Mouse (Mus musculus) liver, embryonic 16.5 days (tissue): ENCODE results near the gene Crat. TPM values are rescaled to one million over a fixed set of nuclear protein-coding genes. Genes with fewer than 3 reads are reported as not detected.
A peak's percentile ranks its signal among the peaks of the same experiment; 100 is the strongest.

ENCODE experiments used
- ATAC-seq: fragments of 200-750 bp; cut with Nextera tagmentation; 2 replicates; pipeline ENCODE4 v1.8.0; 2017; ENCODE audit warnings: low read depth, mild to moderate bottlenecking, moderate number of reproducible peaks, moderate library complexity
- H3K27ac ChIP-seq: fragments of 300-500 bp; sonication (generic); 2 replicates; pipeline ENCODE4 v1.5.1; 2014; ENCODE audit warnings: mild to moderate bottlenecking, low read length
- H3K27me3 ChIP-seq: fragments of 300-500 bp; sonication (generic); 2 replicates; pipeline ENCODE4 v1.6.1; 2014; ENCODE audit warnings: low read depth, low read length, mixed read lengths; ENCODE audit not compliant: control insufficient read depth, insufficient read depth
- H3K36me3 ChIP-seq: fragments of 300-500 bp; sonication (generic); 2 replicates; pipeline ENCODE4 v1.6.1; 2014; ENCODE audit warnings: mild to moderate bottlenecking; ENCODE audit not compliant: control insufficient read depth, insufficient read depth
- H3K4me1 ChIP-seq: fragments of 300-500 bp; sonication (generic); 2 replicates; pipeline ENCODE4 v1.6.1; 2014; ENCODE audit warnings: low read depth, low read length, mixed read lengths; ENCODE audit not compliant: control insufficient read depth
- H3K4me2 ChIP-seq: fragments of 300-500 bp; sonication (generic); 2 replicates; pipeline ENCODE4 v1.6.1; 2014; ENCODE audit warnings: low read depth, low read length, mixed read lengths
- H3K4me3 ChIP-seq: fragments of 300-500 bp; sonication (generic); 2 replicates; pipeline ENCODE4 v1.5.1; 2014; ENCODE audit warnings: low read depth, mild to moderate bottlenecking, low read length
- H3K9ac ChIP-seq: fragments of 300-500 bp; sonication (generic); 2 replicates; pipeline ENCODE4 v1.6.1; 2014; ENCODE audit warnings: low read depth, low read length
- H3K9me3 ChIP-seq: fragments of 300-500 bp; sonication (generic); replicated peaks from 2 replicates; pipeline ENCODE4 v1.6.1; 2016; ENCODE audit warnings: low read length; ENCODE audit not compliant: control insufficient read depth
- WGBS: fragments of 180-500 bp; shearing (Covaris S2); extraction: QIAGEN DNeasy Blood & Tissue Kit; methylation state at CpG from one replicate; pipeline ENCODE4 v1.1.7; 2014; ENCODE audit not compliant: insufficient replicate concordance; 5-methylcytosine and 5-hydroxymethylcytosine counted together
- polyA plus RNA-seq: library from polyadenylated mRNA; unstranded; fragments of >200 nt; fragmentation: Nextera tagmentation; extraction: Ambion mirVana; gene quantifications from 2 replicates; pipeline ENCODE4 v1.2.1, GENCODE M21; 2015

The Crat gene
- 24.2 and 31.3 TPM in 2 replicates for polyA plus RNA-seq

DNA sequence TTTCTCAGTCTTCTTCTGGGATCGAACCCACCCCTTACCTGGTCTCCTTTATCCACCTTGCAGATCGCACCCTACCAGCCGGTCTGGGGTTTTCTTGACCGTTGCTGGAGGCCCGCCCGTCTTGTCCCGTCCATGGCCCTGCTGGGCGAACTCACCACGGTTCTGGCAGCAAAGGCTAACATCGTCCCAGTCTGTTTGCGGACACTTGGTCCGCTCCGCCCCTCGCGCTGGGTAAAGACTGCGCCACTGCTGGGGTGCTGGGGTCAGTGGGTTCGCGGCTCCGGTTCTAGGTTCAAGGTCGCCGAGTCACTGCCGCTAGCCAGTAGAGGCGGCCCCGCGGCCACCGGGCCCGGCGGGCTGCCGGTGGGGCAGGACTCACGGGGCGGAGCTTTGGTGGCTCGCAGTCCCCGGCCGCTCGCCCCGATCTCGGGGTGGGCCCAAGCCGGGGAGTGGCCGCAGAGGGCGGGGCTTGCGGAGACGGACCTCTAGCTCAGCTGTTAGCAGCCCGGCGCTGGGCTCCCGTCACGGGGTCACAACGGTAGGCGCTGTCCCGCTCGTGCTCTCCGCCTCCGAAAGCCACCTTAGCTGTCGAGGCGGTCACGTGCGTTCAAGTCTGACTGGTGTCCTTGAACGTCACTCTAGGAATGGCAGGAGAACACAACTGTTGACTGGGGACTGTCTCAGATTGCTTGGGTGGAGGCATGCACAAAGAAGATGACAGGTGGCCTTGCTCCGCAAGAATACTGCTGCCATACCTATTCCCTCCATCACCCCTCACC, at the start of gene Crat:
TSS of gene Crat (minus strand) at position 657 of the 779 bp plus-strand sequence.
- Histone ChIP-seq H3K4me2 (peak within 1 kb of the TSS; percentile 88), H3K9me3 (no peaks in the 10 kb centered on the region), H3K9ac (peak within 1 kb of the TSS; percentile 100), H3K4me3 (peak within 1 kb of the TSS; percentile 99), H3K27ac (peak within 1 kb of the TSS; percentile 97), H3K27me3 (no peaks in the 10 kb centered on the region), H3K36me3 (no peaks in the 10 kb centered on the region), H3K4me1 (peaks cover 39% of the 10 kb centered on the region)
- WGBS = under 1% methylated on average over 56 of the region's 58 CpGs
- peak; percentile 90 for ATAC-seq

DNA sequence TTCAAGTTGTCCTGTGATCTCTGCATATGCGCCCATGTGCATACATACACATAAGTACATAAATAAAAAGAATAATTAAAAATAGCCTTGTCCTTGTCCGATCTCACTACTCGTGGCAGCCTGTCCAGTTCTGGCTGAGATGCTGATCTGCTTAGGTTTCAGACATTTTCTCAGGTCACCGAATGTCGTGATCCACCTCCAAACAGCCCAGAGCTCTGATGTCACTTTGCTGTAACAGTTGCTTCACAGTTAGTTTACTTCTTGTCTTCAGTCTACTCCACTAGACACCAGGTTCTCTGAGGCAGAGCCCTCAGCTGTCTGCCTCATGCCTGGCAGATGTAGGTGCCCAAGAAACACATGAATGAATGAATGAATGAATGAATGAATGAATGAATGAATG, 48.8 kb upstream of the Crat start:
- ATAC-seq = no peak
- 41% methylated on average over 5 of the region's 5 CpGs for WGBS
- Histone ChIP-seq H3K4me3 (peak overlapping the region; percentile 57), H3K27me3 (peaks cover 10% of the 10 kb centered on the region), H3K27ac (peak overlapping the region; percentile 64), H3K9ac (0 out of 2 replicates have a peak overlapping the region, but pooled peaks have one; percentile 30), H3K4me1 (peaks cover 16% of the 10 kb centered on the region), H3K36me3 (no peaks in the 10 kb centered on the region), H3K9me3 (no peaks in the 10 kb centered on the region), H3K4me2 (peak overlapping the region; percentile 74)

DNA sequence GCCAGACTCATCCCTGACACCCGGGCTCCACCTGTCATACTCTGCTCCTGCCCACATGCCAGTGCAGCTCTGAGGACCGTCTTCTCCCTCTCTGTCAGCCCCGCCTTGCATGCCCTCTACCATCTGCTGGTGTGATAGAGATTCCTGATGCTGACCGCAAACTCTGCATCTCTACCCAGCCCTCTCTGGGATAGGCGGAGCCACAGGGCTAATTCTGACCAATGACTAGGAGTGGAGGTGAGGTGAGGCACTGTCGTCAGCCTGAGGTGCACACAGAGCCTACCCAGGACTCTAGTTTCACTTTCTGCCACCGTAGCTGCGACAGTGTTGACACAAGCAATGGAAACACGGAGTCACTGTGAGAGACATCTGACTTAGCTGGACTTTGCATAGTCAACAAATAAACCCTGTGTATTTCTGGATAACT, 48.3 kb upstream of the Crat start:
- no peaks in the 10 kb centered on the region for H3K9me3 ChIP-seq

DNA sequence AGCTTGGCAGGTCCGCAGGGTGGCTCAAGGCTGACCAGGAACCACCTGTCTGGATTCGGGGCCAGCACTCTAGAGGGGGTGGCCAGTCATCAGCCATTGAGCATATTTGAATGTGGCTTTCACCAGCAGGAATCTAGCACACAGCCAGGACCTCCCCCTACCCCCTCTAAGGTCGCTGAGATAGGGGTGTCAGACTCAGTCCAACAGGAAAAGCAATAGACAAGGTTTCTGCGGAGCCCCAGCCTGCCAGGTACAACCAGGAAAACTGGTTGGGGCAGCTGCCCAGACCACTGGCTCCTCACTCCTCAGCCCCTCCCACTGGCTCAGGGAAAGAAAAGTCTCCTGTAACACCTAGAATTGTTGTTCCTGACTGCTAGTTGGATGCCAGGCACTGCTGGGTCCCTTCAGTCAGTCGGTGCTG, 47.7 kb upstream of the Crat start:
- ATAC-seq = no peak
- peaks cover 16% of the 10 kb centered on the region for H3K4me1 ChIP-seq
- peak overlapping the region; percentile 9; the same call in 1 of the 2 replicates for H3K27ac ChIP-seq
- H3K27me3 ChIP-seq = peaks cover under 1% of the 10 kb centered on the region
- H3K4me3 ChIP-seq = peak overlapping the region; percentile 57
- 20% methylated on average over 5 of the region's 5 CpGs for WGBS
- H3K4me2 ChIP-seq = peak overlapping the region; percentile 74
- no peaks in the 10 kb centered on the region for H3K9me3 ChIP-seq
- H3K36me3 ChIP-seq = no peaks in the 10 kb centered on the region
- H3K9ac ChIP-seq = no peak overlapping the region

More for the DNA sequence above, 48.3 kb upstream of the Crat start:
- 0 out of 2 replicates have a peak overlapping the region, but pooled peaks have one; percentile 30 for H3K9ac ChIP-seq
- H3K36me3 ChIP-seq = no peaks in the 10 kb centered on the region
- H3K4me3 ChIP-seq = peak overlapping the region; percentile 57
- H3K27me3 ChIP-seq = peaks cover 6% of the 10 kb centered on the region
- peak; percentile 97 for ATAC-seq
- peak overlapping the region; percentile 64; the same call in 1 of the 2 replicates for H3K27ac ChIP-seq
- peak overlapping the region; percentile 74 for H3K4me2 ChIP-seq
- WGBS = 1% methylated on average over 9 of the region's 9 CpGs
- peaks cover 16% of the 10 kb centered on the region for H3K4me1 ChIP-seq

- H3K4me2 ChIP-seq = no peak overlapping the region
- WGBS = 81% methylated on average over 6 of the region's 6 CpGs
- no peak overlapping the region for H3K4me3 ChIP-seq
- peaks cover 4% of the 10 kb centered on the region; the same call in 1 of the 2 replicates for H3K36me3 ChIP-seq
- no peak overlapping the region for H3K9ac ChIP-seq
- no peaks in the 10 kb centered on the region for H3K9me3 ChIP-seq
- ATAC-seq = no peak
- H3K27me3 ChIP-seq = no peaks in the 10 kb centered on the region
- H3K4me1 ChIP-seq = peaks cover 11% of the 10 kb centered on the region
- no peak overlapping the region for H3K27ac ChIP-seq
Observed at GRCm38 (mm10) chr2:30459241-30459640, 43.6 kb upstream of the Crat start.

- no peak for ATAC-seq
- H3K4me3 ChIP-seq = no peak overlapping the region
- WGBS = 70% methylated on average over 6 of the region's 6 CpGs
Observed at GRCm38 (mm10) chr2:30458349-30458748, 42.7 kb upstream of the Crat start.

DNA sequence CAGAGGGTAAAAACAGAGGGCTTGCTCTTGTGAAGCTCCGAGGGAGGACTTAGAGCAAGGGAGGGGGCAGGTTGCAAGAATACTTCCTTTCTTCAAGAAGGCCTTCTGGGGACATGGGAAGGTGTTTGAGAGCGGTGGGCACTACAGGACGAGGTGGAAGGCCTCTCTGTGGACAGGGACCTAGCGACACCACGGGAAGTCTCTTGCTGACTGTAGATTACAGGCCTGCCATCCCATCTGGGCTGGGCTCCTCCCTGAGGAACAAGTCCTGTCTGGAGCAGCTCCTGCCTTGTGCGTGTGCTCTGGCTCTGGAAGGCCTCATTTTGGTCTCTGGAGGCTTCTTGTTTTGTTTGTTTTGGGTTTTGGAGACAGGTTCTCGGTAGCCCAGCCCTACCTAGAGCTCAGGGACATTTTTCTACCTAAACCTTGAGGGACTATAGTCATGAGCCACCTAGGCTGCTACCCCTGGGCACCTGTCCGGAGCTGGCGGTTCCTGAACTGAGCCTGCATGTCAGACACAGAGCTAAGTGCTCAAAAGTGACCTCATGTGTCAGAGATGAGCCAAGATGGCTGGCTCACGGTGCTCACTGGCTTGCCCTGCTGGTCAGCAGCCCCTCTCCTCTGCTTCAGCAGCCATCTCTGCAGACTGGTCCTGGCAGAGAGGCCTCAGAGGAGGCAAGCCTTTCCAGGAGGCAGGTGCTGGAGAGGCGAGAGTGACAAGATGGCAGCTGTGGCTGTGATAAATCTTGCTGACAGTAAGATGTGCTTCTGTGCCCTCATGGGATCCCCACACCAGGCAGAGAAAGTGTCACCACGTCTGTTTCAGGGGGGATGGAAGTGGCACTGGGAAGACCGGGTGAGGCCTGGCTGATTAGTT, 40.7 kb upstream of the Crat start:
- 79% methylated on average over 13 of the region's 13 CpGs for WGBS
- no peak for ATAC-seq
- no peak overlapping the region for H3K4me2 ChIP-seq
- no peaks in the 10 kb centered on the region for H3K9me3 ChIP-seq
- no peak overlapping the region for H3K4me3 ChIP-seq
- no peaks in the 10 kb centered on the region for H3K4me1 ChIP-seq
- peaks cover 7% of the 10 kb centered on the region; the same call in 1 of the 2 replicates for H3K36me3 ChIP-seq
- H3K27ac ChIP-seq = no peak overlapping the region
- no peaks in the 10 kb centered on the region for H3K27me3 ChIP-seq
- no peak overlapping the region for H3K9ac ChIP-seq

More at GRCm38 (mm10) chr2:30458349-30458748, 42.7 kb upstream of the Crat start:
- H3K4me1 ChIP-seq = peaks cover 4% of the 10 kb centered on the region
- H3K9ac ChIP-seq = no peak overlapping the region
- no peaks in the 10 kb centered on the region for H3K27me3 ChIP-seq
- H3K27ac ChIP-seq = no peak overlapping the region
- H3K4me2 ChIP-seq = no peak overlapping the region
- H3K9me3 ChIP-seq = no peaks in the 10 kb centered on the region
- H3K36me3 ChIP-seq = peaks cover 7% of the 10 kb centered on the region; the same call in 1 of the 2 replicates

GRCm38 (mm10) chr2:30454587-30454986, 39.0 kb upstream of the Crat start:
- Histone ChIP-seq H3K9me3 (no peaks in the 10 kb centered on the region), H3K36me3 (peaks cover 20% of the 10 kb centered on the region), H3K4me1 (no peaks in the 10 kb centered on the region), H3K27me3 (no peaks in the 10 kb centered on the region), H3K27ac (no peak overlapping the region), H3K4me2 (no peak overlapping the region), H3K4me3 (no peak overlapping the region), H3K9ac (no peak overlapping the region)
- WGBS = 44% methylated on average over 5 of the region's 5 CpGs
- no peak for ATAC-seq
